Mouse (Mus musculus): ENCODE data around the gene Synj2. TPM values are rescaled to one million over a fixed set of nuclear protein-coding genes. Genes with fewer than 3 reads are reported as not detected.

Synj2 gene
- 1.3 and 1.8 TPM in 2 replicates for polyA plus RNA-seq (2014; fragmentation: Nextera tagmentation; extraction: Ambion mirVana)

DNA sequence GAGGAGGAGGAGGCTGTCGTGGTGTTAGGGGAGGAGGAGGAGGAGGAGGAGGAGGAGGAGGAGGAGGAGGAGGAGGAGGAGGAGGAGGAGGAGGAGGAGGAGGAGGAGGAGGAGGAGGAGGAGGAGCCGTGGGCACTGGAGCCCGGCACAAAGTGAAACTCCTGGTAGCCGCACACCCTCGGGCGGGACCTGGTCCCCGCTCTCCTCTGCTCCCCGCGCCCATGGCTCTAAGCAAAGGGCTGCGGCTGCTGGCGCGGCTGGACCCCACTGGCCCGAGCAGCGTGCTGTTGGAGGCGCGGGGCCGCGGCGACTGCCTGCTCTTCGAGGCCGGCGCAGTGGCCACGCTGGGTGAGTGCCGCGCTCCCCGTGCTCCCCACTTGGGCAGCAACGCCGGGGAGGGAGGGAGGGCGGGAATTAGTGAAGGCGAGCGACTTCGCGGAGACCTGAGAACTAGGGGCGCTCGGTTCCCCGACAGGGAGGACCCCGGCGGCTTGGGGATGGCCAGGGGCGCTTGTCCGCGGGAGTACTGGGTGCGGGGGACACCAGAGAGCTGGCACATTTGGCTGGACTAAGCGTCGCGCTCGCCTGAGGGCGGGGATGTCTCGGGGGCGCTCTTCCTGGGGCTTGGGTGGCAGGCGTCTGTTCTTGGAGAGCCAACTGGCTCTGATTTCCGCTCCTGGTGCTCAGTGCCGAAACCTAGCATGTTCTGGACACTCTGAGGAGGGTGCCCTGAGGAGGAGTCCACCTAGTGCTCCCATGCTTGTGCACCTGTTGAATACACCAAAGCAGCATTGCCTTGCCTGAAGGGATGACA, at the start of gene Synj2:
TSS of gene Synj2 (plus strand) at position 51 of the 814 bp plus-strand sequence.
- ATAC-seq (ENCODE audit: low FRiP score) (peak; percentile 71), DNase-seq (ENCODE audit: low spot score) (peak; percentile 74)
- 0 out of 2 replicates have a peak within 1 kb of the TSS, but pooled peaks have one; percentile 40 for H3K9ac ChIP-seq (ENCODE audit: low read depth, low read length)
- peaks cover 5% of the 10 kb centered on the region; the same call in 1 of the 2 replicates for H3K4me1 ChIP-seq (replicated peaks; ENCODE audit: control insufficient read depth, insufficient read depth, low read length)
- peak within 1 kb of the TSS; percentile 83 for H3K4me2 ChIP-seq (replicated peaks; ENCODE audit: low read depth, low read length)
- H3K27ac ChIP-seq (ENCODE audit: low read depth, low read length), result no peak within 1 kb of the TSS
- H3K9me3 ChIP-seq (ENCODE audit: control insufficient read depth, low read length), result no peaks in the 10 kb centered on the region
- H3K36me3 ChIP-seq (ENCODE audit: control insufficient read depth, insufficient read depth, low read length), result no peaks in the 10 kb centered on the region
- peaks cover 26% of the 10 kb centered on the region for H3K27me3 ChIP-seq (ENCODE audit: control insufficient read depth, insufficient read depth, low read length)
- whole genome bisulfite sequencing, result 2% methylated on average over 44 of the region's 52 CpGs
- H3K4me3 ChIP-seq (ENCODE audit: low read depth, low read length), result peak within 1 kb of the TSS; percentile 47

DNA sequence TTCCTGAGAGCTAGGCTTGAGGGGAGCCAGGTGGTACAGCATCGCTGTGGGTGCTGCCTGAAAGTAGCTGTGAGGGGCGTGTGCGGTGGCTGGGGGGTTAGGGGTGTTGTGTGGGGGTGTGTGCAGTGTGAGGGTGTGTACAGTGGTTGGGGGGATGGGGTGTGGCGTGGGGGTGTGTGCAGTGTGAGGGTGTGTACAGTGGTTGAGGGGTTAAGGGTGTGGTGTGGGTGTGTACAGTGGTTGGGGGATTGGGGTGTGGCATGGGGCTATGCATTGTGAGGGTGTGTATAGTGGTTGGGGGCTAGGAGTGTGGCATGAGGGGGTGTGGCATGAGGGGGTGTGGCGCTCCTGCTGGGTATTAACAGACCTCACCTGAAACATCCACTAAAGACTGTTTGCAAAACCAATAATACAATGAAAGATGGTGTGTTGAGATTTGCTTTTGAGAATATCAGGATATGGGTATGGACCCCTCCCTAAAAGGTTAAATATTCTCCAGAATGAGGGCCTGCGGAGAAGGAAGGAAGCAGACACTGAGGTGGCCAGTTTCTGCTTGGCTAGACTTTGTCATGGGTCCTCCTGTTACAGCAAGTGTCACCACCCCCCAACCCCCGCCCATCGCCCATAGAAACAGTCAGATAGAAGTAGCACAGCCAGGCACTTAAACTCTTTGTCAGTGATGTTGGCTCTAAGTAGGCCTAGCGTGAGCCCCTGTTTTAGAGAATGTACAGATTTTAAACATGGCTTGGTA, 49.0 kb upstream of the Synj2 start:
- Histone ChIP-seq H3K4me2 (replicated peaks; ENCODE audit: low read depth, low read length) (no peak overlapping the region), H3K27ac (ENCODE audit: low read depth, low read length) (no peak overlapping the region), H3K27me3 (ENCODE audit: control insufficient read depth, insufficient read depth, low read length) (no peaks in the 10 kb centered on the region), H3K4me1 (replicated peaks; ENCODE audit: control insufficient read depth, insufficient read depth, low read length) (peaks cover 3% of the 10 kb centered on the region), H3K36me3 (ENCODE audit: control insufficient read depth, insufficient read depth, low read length) (no peaks in the 10 kb centered on the region), H3K9ac (ENCODE audit: low read depth, low read length) (no peak overlapping the region), H3K9me3 (ENCODE audit: control insufficient read depth, low read length) (no peaks in the 10 kb centered on the region), H3K4me3 (ENCODE audit: low read depth, low read length) (no peak overlapping the region)
- DNase-seq (ENCODE audit: low spot score) (no peak), ATAC-seq (ENCODE audit: low FRiP score) (no peak)
- WGBS, result 84% methylated on average over 9 of the region's 9 CpGs

DNA sequence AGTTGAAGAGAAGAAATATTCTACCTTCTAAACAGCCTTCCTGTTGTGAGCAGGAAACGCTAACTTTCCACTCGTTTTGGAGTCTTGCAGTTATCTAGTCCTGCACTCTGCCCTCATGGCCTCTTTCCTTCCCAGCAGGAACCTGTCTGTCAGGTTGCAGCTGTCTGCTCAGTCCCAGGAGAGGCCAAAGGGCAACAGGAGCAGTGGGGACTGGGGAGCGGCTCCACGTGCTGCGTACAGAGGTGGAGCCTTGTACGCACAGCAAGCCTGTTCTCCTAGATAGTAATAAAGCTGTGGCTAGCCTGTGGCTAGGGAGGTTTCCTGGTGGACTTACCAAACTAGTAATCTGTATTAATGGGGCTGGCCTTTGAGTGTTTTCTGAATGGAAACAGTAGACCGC, 48.0 kb upstream of the Synj2 start:
- peaks cover 3% of the 10 kb centered on the region for H3K4me1 ChIP-seq (replicated peaks; ENCODE audit: control insufficient read depth, insufficient read depth, low read length)
- WGBS, result 14% methylated on average over 7 of the region's 7 CpGs
- H3K36me3 ChIP-seq (ENCODE audit: control insufficient read depth, insufficient read depth, low read length), result no peaks in the 10 kb centered on the region
- DNase-seq (ENCODE audit: low spot score) (peak; percentile 36), ATAC-seq (ENCODE audit: low FRiP score) (0 out of 2 replicates have a peak, but pooled peaks have one; percentile 43)
- no peak overlapping the region for H3K4me2 ChIP-seq (replicated peaks; ENCODE audit: low read depth, low read length)
- no peak overlapping the region for H3K27ac ChIP-seq (ENCODE audit: low read depth, low read length)
- H3K9ac ChIP-seq (ENCODE audit: low read depth, low read length), result no peak overlapping the region
- H3K4me3 ChIP-seq (ENCODE audit: low read depth, low read length), result no peak overlapping the region
- no peaks in the 10 kb centered on the region for H3K9me3 ChIP-seq (ENCODE audit: control insufficient read depth, low read length)
- H3K27me3 ChIP-seq (ENCODE audit: control insufficient read depth, insufficient read depth, low read length), result no peaks in the 10 kb centered on the region

DNA sequence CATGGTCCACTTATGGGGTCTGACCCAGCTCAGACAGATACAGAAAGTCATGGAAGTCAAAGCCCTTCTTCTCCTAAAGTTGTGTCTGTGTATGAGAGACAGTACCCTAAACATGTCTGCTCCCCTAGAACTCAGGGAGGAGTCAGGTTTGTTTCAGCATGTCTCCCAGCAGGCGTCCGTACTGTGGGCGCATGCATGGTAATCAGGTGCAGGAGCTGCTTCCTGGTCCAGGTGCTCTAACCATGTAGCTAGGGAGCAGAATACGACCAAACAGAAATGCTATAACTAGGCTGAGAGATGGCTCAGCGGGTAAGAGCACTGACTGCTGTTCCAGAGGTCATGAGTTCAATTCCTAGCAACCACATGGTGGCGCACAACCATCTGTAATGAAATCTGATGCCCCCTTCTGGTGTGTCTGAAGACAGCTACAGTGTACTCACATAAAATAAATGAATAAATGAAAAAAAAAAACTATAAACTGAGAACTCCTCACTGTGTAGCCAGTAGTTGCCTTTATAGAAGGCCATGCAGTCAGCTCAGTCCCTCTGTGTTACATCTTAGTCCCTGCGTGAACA, 47.4 kb upstream of the Synj2 start:
- Histone ChIP-seq H3K4me1 (replicated peaks; ENCODE audit: control insufficient read depth, insufficient read depth, low read length) (peaks cover 3% of the 10 kb centered on the region), H3K9ac (ENCODE audit: low read depth, low read length) (no peak overlapping the region), H3K27me3 (ENCODE audit: control insufficient read depth, insufficient read depth, low read length) (no peaks in the 10 kb centered on the region), H3K36me3 (ENCODE audit: control insufficient read depth, insufficient read depth, low read length) (no peaks in the 10 kb centered on the region), H3K9me3 (ENCODE audit: control insufficient read depth, low read length) (no peaks in the 10 kb centered on the region), H3K4me2 (replicated peaks; ENCODE audit: low read depth, low read length) (no peak overlapping the region), H3K4me3 (ENCODE audit: low read depth, low read length) (no peak overlapping the region), H3K27ac (ENCODE audit: low read depth, low read length) (no peak overlapping the region)
- ATAC-seq (ENCODE audit: low FRiP score) (no peak), DNase-seq (ENCODE audit: low spot score) (no peak)
- WGBS, result 59% methylated on average over 7 of the region's 7 CpGs

DNA sequence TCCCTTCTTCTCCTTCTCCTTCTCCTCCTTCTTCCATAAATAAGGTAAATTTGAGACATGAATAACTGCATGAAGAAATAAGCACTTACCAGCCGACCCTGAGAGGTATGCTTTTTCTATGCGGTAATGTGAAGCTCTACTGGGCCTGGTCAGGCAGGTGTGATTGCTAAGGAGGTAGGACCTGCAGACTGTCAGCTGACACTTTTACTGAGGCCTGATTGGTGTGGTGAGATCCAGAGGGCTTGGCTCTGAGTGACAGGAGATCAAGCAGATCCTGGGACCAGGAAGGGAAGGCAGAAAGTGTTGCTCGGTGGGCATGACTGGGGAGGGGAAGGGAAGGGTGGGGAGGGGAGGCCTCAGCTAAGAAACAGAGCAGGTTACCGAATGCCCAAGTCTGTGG, 45.0 kb upstream of the Synj2 start:
- Histone ChIP-seq H3K4me2 (replicated peaks; ENCODE audit: low read depth, low read length) (no peak overlapping the region), H3K36me3 (ENCODE audit: control insufficient read depth, insufficient read depth, low read length) (no peaks in the 10 kb centered on the region), H3K4me1 (replicated peaks; ENCODE audit: control insufficient read depth, insufficient read depth, low read length) (peaks cover 3% of the 10 kb centered on the region), H3K9me3 (ENCODE audit: control insufficient read depth, low read length) (no peaks in the 10 kb centered on the region), H3K9ac (ENCODE audit: low read depth, low read length) (no peak overlapping the region), H3K27ac (ENCODE audit: low read depth, low read length) (no peak overlapping the region), H3K27me3 (ENCODE audit: control insufficient read depth, insufficient read depth, low read length) (no peaks in the 10 kb centered on the region), H3K4me3 (ENCODE audit: low read depth, low read length) (no peak overlapping the region)
- ATAC-seq (ENCODE audit: low FRiP score) (no peak), DNase-seq (ENCODE audit: low spot score) (no peak)
- 85% methylated on average over 4 of the region's 4 CpGs for whole genome bisulfite sequencing

DNA sequence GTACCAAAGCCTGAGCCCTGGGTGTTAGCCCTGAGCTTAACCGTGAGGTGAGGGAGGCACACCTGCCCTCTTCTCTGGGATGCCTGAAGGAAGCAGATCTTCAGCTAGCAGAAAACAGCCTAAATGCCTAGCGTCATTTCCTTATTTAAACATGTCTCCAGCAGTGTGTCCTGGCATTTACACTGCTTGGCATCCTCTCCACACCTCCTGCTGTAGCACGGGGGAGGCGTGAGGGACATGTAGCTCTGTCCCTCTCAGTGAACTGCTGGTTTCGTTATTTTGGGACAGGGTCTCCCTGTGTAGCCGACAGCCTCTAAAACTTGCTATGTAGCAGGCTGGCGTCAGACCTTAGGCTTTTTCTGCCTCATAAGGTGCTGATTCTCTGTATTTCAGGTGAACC, 44.5 kb upstream of the Synj2 start:
- Histone ChIP-seq H3K9me3 (ENCODE audit: control insufficient read depth, low read length) (no peaks in the 10 kb centered on the region), H3K4me1 (replicated peaks; ENCODE audit: control insufficient read depth, insufficient read depth, low read length) (peaks cover 3% of the 10 kb centered on the region), H3K4me3 (ENCODE audit: low read depth, low read length) (no peak overlapping the region), H3K4me2 (replicated peaks; ENCODE audit: low read depth, low read length) (no peak overlapping the region), H3K36me3 (ENCODE audit: control insufficient read depth, insufficient read depth, low read length) (no peaks in the 10 kb centered on the region), H3K9ac (ENCODE audit: low read depth, low read length) (no peak overlapping the region), H3K27me3 (ENCODE audit: control insufficient read depth, insufficient read depth, low read length) (no peaks in the 10 kb centered on the region), H3K27ac (ENCODE audit: low read depth, low read length) (no peak overlapping the region)
- WGBS, result 87% methylated on average over 7 of the region's 7 CpGs
- ATAC-seq (ENCODE audit: low FRiP score) (no peak), DNase-seq (ENCODE audit: low spot score) (no peak)

DNA sequence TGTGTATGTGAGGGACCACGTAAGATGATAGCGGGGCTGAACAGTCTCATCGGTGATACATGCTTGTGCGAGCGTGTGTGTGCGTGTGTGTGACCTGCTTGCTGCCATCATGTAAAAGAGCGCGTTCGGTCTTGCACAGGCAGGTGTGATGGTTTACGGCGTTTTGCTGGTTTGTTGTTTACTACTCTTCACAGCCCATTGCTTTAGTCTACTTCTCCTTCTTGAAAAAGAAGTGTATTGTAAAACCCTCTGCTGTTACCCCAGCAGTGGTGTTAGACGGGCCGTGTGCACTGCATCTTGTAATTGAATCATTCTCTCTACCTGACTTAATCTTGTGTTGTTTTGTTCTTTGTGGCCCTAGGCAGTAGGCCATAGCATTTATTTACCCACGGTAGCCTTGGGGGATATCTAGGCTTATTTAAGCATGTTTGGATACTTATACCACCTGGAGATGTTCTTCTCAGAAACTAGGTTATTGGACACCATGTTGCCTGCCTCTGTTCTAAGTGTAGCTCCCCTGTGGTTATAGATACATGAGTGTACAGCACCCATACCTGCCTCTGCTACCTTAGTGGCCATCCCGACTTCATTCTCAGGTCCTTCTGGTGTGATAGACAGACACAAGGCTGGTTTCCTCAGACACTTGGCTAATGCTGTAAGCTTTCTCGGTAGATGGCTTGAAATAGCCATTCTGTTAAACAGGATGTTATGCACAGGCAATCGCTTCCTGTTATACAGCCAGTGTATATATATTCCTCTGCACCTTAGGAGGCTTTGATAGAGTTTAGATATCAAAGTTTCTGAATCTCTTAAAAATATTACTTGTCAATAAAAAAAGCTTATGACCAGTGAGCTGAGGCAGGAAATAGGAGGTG, 43.5 kb upstream of the Synj2 start:
- H3K27me3 ChIP-seq (ENCODE audit: control insufficient read depth, insufficient read depth, low read length), result no peaks in the 10 kb centered on the region
- no peaks in the 10 kb centered on the region for H3K9me3 ChIP-seq (ENCODE audit: control insufficient read depth, low read length)
- DNase-seq (ENCODE audit: low spot score), result no peak
- H3K9ac ChIP-seq (ENCODE audit: low read depth, low read length), result no peak overlapping the region
- no peaks in the 10 kb centered on the region for H3K36me3 ChIP-seq (ENCODE audit: control insufficient read depth, insufficient read depth, low read length)
- no peak overlapping the region for H3K4me2 ChIP-seq (replicated peaks; ENCODE audit: low read depth, low read length)
- peaks cover 3% of the 10 kb centered on the region for H3K4me1 ChIP-seq (replicated peaks; ENCODE audit: control insufficient read depth, insufficient read depth, low read length)
- H3K27ac ChIP-seq (ENCODE audit: low read depth, low read length), result no peak overlapping the region
- no peak overlapping the region for H3K4me3 ChIP-seq (ENCODE audit: low read depth, low read length)
- WGBS, result 92% methylated on average over 17 of the region's 17 CpGs
- ATAC-seq (ENCODE audit: low FRiP score), result no peak

DNA sequence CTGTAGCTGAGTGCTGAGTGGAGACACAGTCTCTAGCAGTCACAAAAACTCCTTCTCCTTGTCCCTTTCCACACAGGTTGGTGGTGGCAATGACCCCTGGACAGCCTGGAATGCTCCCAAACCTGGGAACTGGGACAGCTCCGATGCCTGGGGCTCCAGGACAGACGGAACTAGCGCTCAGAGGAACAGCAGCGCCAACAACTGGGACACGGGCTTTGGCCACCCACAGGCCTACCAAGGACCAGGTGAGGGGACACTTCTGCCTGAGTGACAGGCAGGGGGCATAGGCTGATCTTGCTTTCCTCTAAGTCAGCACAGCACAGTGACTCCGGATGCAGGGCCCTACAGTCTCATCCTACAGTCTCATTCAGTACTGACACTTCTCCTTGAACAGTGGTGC, 41.8 kb upstream of the Synj2 start:
- DNase-seq (ENCODE audit: low spot score) (no peak), ATAC-seq (ENCODE audit: low FRiP score) (no peak)
- no peak overlapping the region for H3K9ac ChIP-seq (ENCODE audit: low read depth, low read length)
- H3K36me3 ChIP-seq (ENCODE audit: control insufficient read depth, insufficient read depth, low read length), result no peaks in the 10 kb centered on the region
- H3K4me1 ChIP-seq (replicated peaks; ENCODE audit: control insufficient read depth, insufficient read depth, low read length), result no peaks in the 10 kb centered on the region
- H3K27me3 ChIP-seq (ENCODE audit: control insufficient read depth, insufficient read depth, low read length), result no peaks in the 10 kb centered on the region
- H3K9me3 ChIP-seq (ENCODE audit: control insufficient read depth, low read length), result no peaks in the 10 kb centered on the region
- 85% methylated on average over 6 of the region's 6 CpGs for WGBS
- H3K4me3 ChIP-seq (ENCODE audit: low read depth, low read length), result no peak overlapping the region
- H3K4me2 ChIP-seq (replicated peaks; ENCODE audit: low read depth, low read length), result no peak overlapping the region
- H3K27ac ChIP-seq (ENCODE audit: low read depth, low read length), result no peak overlapping the region
